Mouse (Mus musculus) lung, postnatal 36 days (tissue): ENCODE results near the gene Sh2d5.

Source experiments
- DNase-seq: peaks from one replicate; pipeline ENCODE4 v3.0.0; 2022; ENCODE audit warnings: mixed read lengths

The Sh2d5 gene

GRCm38 (mm10) chr4:138261843-138262681, 11.9 kb downstream of the Sh2d5 start:
- peak; percentile 88 for DNase-seq

- no peak for DNase-seq
Measured at GRCm38 (mm10) chr4:138267869-138268268, 17.7 kb downstream of the Sh2d5 start.

GRCm38 (mm10) chr4:138272011-138272997, 22.1 kb downstream of the Sh2d5 start:
- peak; percentile 55 for DNase-seq

GRCm38 (mm10) chr4:138278346-138278745, 28.1 kb downstream of the Sh2d5 start:
- no peak for DNase-seq

- DNase-seq, result peak; percentile 80
Measured at GRCm38 (mm10) chr4:138282834-138283233, 32.6 kb downstream of the Sh2d5 start.

- no peak for DNase-seq
Measured at GRCm38 (mm10) chr4:138286411-138286810, 36.2 kb downstream of the Sh2d5 start.

GRCm38 (mm10) chr4:138288691-138289090, 38.5 kb downstream of the Sh2d5 start:
- DNase-seq, result no peak

GRCm38 (mm10) chr4:138292028-138292427, 41.8 kb downstream of the Sh2d5 start:
- no peak for DNase-seq

GRCm38 (mm10) chr4:138293261-138293948, 43.2 kb downstream of the Sh2d5 start:
- no peak for DNase-seq

- no peak for DNase-seq
Measured at GRCm38 (mm10) chr4:138293949-138294550, 43.8 kb downstream of the Sh2d5 start.

- no peak for DNase-seq
Measured at GRCm38 (mm10) chr4:138301271-138301780, 51.1 kb downstream of the Sh2d5 start.

- DNase-seq, result no peak
Measured at GRCm38 (mm10) chr4:138303011-138303410, 52.8 kb downstream of the Sh2d5 start.

GRCm38 (mm10) chr4:138303742-138304141, 53.5 kb downstream of the Sh2d5 start:
- DNase-seq, result no peak

GRCm38 (mm10) chr4:138304340-138305104, 54.3 kb downstream of the Sh2d5 start, which contains the start of gene Ddost:
Gene Ddost (plus strand): TSS chr4:138304730.
- peak; percentile 99 for DNase-seq

- DNase-seq, result no peak
Measured at GRCm38 (mm10) chr4:138307025-138307424, 56.8 kb downstream of the Sh2d5 start.

GRCm38 (mm10) chr4:138307739-138308138, 57.5 kb downstream of the Sh2d5 start:
- no peak for DNase-seq

- no peak for DNase-seq
Measured at GRCm38 (mm10) chr4:138310311-138310910, 60.2 kb downstream of the Sh2d5 start.
